Mouse (Mus musculus): ENCODE data around the gene Cabp7. TPM values are rescaled to one million over a fixed set of nuclear protein-coding genes. Genes with fewer than 3 reads are reported as not detected.

The Cabp7 gene
- polyA plus RNA-seq (2016; fragmentation: Nextera tagmentation; extraction: Ambion mirVana), result 5.1 TPM in 2 replicates

DNA sequence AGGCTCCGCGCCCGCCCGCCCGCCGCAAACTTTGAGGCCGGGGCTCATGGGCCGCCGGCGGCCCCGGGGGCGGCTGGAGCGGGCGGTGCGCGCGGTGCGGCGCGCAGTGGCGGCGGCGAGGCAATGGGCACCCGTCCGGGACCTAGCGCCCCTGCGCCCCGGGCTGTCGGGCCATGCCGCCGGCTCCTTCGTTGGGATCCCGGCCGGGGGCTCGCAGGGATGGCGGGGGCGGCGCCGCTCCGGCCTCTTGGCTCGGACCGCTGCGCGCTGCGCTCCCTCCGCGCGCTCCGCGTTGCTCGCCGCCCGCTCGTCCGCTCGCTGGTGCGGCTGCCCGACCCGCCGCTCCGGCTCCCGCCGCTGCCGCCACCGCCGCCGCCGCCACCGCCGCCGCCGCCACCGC is at the start of gene Cabp7:
Cabp7 (minus strand) TSS at position 46 of the 400 bp plus-strand sequence.
- peak within 1 kb of the TSS; percentile 58 for H3K9ac ChIP-seq
- H3K4me3 ChIP-seq, result peak within 1 kb of the TSS; percentile 66
- peaks cover 71% of the 10 kb centered on the region for H3K27me3 ChIP-seq (replicated peaks)
- H3K4me1 ChIP-seq, result peaks cover 46% of the 10 kb centered on the region
- no peak within 1 kb of the TSS for H3K27ac ChIP-seq
- no peaks in the 10 kb centered on the region for H3K9me3 ChIP-seq
- peak within 1 kb of the TSS; percentile 98 for H3K4me2 ChIP-seq (replicated peaks)
- no peaks in the 10 kb centered on the region for H3K36me3 ChIP-seq
- 0 out of 2 replicates have a peak, but pooled peaks have one; percentile 8 for ATAC-seq (ENCODE audit: low FRiP score, low read depth)
- under 1% methylated on average over 50 of the region's 73 CpGs for WGBS

DNA sequence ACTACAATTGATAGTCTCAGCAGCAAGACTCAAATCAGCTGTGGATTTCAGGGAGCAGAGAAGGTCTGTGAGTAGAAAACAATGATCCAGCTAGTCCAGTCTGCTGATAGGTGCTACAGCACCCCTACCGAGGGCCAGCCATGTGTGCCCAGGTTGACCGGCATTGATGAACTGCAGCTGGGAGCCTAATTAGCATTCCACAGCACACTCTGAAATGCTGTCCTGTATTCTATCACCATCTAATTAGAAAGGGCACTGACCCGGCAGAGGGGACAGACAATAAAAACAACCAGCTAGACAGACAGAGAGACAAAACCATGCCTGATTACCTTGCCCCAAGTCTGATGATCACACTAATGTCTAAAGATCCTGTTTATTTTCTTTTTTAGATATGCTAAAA is 46.4 kb upstream of the Cabp7 start:
- no peak for ATAC-seq (ENCODE audit: low FRiP score, low read depth)
- Histone ChIP-seq H3K4me3 (no peak overlapping the region), H3K9me3 (no peaks in the 10 kb centered on the region), H3K27me3 (replicated peaks) (no peaks in the 10 kb centered on the region), H3K4me2 (replicated peaks) (no peak overlapping the region), H3K36me3 (peaks cover 30% of the 10 kb centered on the region), H3K4me1 (peaks cover 10% of the 10 kb centered on the region), H3K9ac (no peak overlapping the region), H3K27ac (no peak overlapping the region)
- 11% methylated on average over 3 of the region's 3 CpGs for WGBS

DNA sequence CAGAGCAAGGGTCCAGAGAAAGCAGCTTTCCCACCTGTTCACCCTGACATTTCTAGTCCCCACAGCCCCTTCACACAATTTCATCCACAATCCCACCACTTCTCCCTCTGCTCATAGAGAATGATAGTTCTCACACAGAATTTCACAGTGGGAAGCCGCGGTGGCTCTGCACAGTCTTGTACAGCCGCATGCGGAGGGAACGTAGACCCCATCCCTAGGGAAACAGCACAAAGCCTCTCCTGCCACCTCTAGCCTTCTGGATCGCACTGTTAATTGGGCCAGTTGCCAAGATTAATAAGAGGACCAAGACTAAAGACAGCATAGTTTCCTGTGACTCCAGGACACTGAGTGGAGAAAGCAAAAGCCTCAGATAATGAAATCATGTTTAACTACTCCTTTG is 45.0 kb upstream of the Cabp7 start:
- Histone ChIP-seq H3K27ac (0 out of 2 replicates have a peak overlapping the region, but pooled peaks have one; percentile 17), H3K9ac (no peak overlapping the region), H3K9me3 (no peaks in the 10 kb centered on the region), H3K4me3 (no peak overlapping the region), H3K36me3 (peaks cover 38% of the 10 kb centered on the region), H3K4me2 (replicated peaks) (no peak overlapping the region), H3K27me3 (replicated peaks) (no peaks in the 10 kb centered on the region), H3K4me1 (peaks cover 10% of the 10 kb centered on the region)
- 52% methylated on average over 6 of the region's 6 CpGs for WGBS
- no peak for ATAC-seq (ENCODE audit: low FRiP score, low read depth)

DNA sequence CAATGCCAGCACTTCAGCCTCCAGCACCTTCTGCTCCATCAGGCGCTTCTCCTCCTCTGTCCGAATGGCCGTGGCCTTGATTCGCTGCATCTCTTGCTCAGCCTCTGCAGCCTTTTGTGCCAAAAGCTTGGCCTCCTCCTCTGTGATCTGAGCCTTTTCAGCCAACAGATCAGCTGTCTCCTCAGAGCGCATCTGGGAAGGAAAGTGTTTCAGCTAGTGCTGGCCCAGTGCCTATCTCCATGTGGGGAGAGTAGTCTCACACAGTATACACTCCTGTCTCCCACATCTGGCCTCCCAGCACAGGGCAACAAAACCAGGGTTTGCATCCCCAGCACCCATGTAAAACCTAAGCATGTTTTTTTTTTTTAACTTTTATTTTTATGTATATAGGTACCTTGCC is 43.1 kb upstream of the Cabp7 start:
- peaks cover 10% of the 10 kb centered on the region for H3K4me1 ChIP-seq
- no peak overlapping the region for H3K9ac ChIP-seq
- H3K27ac ChIP-seq, result no peak overlapping the region
- H3K9me3 ChIP-seq, result no peaks in the 10 kb centered on the region
- H3K36me3 ChIP-seq, result peaks cover 50% of the 10 kb centered on the region
- H3K4me2 ChIP-seq (replicated peaks), result no peak overlapping the region
- 95% methylated on average over 5 of the region's 5 CpGs for WGBS
- no peaks in the 10 kb centered on the region for H3K27me3 ChIP-seq (replicated peaks)
- no peak overlapping the region for H3K4me3 ChIP-seq
- no peak for ATAC-seq (ENCODE audit: low FRiP score, low read depth)

DNA sequence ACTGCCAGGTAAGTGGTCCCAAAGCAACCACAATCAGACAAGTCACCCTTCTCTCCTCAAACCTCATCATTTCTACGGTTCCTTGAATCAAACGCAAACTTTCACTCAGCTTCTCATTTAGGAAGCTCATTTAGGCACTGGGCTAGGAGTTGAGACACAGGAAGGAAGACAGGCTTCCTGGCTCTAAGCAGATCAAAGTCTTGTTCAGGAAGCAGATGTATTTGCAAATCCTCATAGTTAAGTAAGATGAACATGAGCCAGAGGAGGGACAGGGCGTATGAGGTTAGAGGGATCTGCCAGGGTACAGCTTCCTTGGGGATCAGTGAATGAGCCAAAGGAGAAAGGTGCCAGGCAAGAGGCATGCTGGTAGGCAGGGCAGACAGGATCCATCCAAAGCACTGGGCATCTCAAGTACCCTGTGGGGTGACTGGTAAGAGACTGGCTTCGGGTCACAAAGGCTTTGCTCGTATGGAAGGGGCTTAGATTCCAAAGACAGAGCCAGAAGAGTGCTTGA is 38.1 kb upstream of the Cabp7 start:
- Histone ChIP-seq H3K36me3 (peaks cover 69% of the 10 kb centered on the region), H3K9me3 (no peaks in the 10 kb centered on the region), H3K4me2 (replicated peaks) (no peak overlapping the region), H3K27ac (no peak overlapping the region), H3K27me3 (replicated peaks) (no peaks in the 10 kb centered on the region), H3K4me3 (no peak overlapping the region), H3K9ac (no peak overlapping the region), H3K4me1 (no peaks in the 10 kb centered on the region)
- no peak for ATAC-seq (ENCODE audit: low FRiP score, low read depth)
- WGBS, result 83% methylated on average over 5 of the region's 5 CpGs

DNA sequence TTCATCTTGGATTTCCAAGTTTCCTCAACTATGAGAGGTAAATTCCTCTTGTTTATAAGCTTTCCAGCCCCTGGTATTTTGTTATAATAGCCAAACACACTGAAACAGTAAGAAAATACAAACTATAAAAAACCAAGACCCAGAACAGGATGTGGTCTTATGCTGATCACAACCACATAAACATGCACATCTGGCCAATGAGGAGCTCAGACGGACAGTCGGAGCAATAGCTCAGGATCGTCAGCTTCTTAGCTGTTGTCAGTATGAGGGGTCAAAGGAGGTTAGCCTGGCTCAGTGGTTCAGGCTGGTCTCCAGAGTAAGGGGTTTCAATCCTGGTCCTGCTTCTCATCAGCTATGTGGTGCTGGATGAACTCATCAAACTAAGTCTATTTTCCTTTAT is 36.5 kb upstream of the Cabp7 start:
- ATAC-seq (ENCODE audit: low FRiP score, low read depth), result no peak
- H3K36me3 ChIP-seq, result peaks cover 68% of the 10 kb centered on the region
- no peak overlapping the region for H3K4me2 ChIP-seq (replicated peaks)
- no peak overlapping the region for H3K4me3 ChIP-seq
- no peaks in the 10 kb centered on the region for H3K4me1 ChIP-seq
- no peaks in the 10 kb centered on the region for H3K9me3 ChIP-seq
- H3K9ac ChIP-seq, result no peak overlapping the region
- H3K27me3 ChIP-seq (replicated peaks), result no peaks in the 10 kb centered on the region
- H3K27ac ChIP-seq, result no peak overlapping the region
- 92% methylated on average over 3 of the region's 3 CpGs for WGBS

DNA sequence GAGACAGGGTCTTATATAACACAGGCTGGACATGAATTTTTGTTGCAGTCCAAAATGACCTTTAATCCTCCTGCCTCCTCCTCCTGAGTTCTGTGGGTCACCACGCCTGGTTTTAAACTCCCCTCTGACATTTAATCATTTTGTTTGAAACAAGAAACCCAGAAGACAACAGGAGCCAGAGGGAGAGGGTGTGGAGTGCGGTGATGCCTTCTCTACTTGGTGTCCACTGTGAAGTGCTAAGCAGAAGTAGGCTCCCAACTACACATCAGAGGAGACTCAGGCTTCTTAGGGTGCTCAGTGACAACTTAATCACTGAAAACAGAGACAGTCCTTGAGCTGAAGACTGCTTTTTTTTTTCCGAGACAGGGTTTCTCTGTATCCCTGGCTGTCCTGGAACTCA is 34.3 kb upstream of the Cabp7 start:
- no peak for ATAC-seq (ENCODE audit: low FRiP score, low read depth)
- peaks cover 65% of the 10 kb centered on the region for H3K36me3 ChIP-seq
- no peaks in the 10 kb centered on the region for H3K9me3 ChIP-seq
- H3K27me3 ChIP-seq (replicated peaks), result no peaks in the 10 kb centered on the region
- no peak overlapping the region for H3K4me3 ChIP-seq
- 86% methylated on average over 3 of the region's 3 CpGs for WGBS
- no peaks in the 10 kb centered on the region for H3K4me1 ChIP-seq
- no peak overlapping the region for H3K9ac ChIP-seq
- no peak overlapping the region for H3K4me2 ChIP-seq (replicated peaks)
- H3K27ac ChIP-seq, result no peak overlapping the region

DNA sequence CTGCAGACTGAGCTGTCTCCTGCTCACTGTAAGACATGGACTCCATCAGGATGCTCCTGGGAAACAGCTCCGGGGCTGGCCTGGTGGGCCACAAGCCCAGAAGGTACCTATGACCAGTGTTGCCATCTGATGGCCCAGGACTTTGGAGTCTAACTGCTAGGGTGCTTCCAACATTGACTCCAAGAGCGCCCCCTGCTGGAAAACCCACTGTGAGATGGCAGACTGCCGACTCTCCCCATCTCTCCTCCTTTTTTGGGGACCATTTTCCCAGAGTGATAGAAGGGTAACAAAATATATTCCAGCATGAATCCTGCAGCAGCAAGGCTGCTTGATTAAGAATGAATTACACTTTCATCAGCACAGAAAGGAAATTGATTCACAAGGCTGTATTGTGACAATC is 26.3 kb upstream of the Cabp7 start:
- Histone ChIP-seq H3K4me1 (peaks cover 14% of the 10 kb centered on the region; the same call in 1 of the 2 replicates), H3K9me3 (no peaks in the 10 kb centered on the region), H3K4me2 (replicated peaks) (no peak overlapping the region), H3K9ac (no peak overlapping the region), H3K36me3 (peaks cover 28% of the 10 kb centered on the region), H3K27ac (no peak overlapping the region), H3K27me3 (replicated peaks) (no peaks in the 10 kb centered on the region), H3K4me3 (no peak overlapping the region)
- WGBS, result 30% methylated on average over 3 of the region's 3 CpGs
- ATAC-seq (ENCODE audit: low FRiP score, low read depth), result no peak

DNA sequence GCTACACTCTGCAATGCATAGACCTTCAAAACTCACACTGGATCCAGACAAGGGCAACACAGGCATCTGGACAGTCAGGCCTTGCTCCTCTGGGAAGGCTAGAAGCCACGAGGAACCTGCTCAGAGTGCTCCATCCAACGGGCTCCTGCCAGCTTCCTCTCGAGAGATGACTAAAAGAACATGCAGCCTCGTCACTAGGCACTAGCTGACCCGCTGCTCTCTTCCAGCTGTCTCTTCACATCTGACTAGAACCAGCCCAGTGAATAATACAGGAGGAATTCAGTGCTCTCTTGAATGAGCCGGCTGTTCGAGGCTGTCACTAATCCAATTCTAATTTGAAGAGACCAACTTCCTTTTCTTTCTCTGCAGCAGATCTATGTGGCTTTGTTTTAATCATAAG is 25.2 kb upstream of the Cabp7 start:
- peaks cover 26% of the 10 kb centered on the region for H3K36me3 ChIP-seq
- WGBS, result 80% methylated on average over 7 of the region's 7 CpGs

DNA sequence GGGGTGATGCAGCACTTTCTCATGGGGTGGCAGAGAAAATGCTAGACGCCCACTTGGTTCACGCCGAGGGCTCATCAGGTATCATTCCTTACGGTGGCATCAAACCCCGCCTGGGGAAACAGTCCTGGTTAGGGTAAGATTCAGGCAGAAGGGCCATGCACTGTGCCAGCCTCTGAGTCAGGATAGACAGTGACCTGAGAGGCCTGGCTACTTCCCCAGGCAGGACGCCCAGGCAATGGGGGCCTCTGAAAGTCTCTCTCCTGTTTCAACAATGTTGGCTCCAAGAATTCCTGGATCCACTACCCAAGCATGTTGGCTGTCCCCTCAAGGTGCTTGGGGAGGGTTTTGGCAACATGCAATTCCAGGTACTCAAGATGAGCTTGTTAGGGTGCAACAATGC is 23.3 kb upstream of the Cabp7 start:
- no peak for ATAC-seq (ENCODE audit: low FRiP score, low read depth)
- Histone ChIP-seq H3K36me3 (peaks cover 24% of the 10 kb centered on the region), H3K4me2 (replicated peaks) (no peak overlapping the region), H3K4me1 (peaks cover 15% of the 10 kb centered on the region; the same call in 1 of the 2 replicates), H3K9ac (no peak overlapping the region), H3K4me3 (no peak overlapping the region), H3K27me3 (replicated peaks) (no peaks in the 10 kb centered on the region), H3K27ac (no peak overlapping the region), H3K9me3 (no peaks in the 10 kb centered on the region)
- WGBS, result 92% methylated on average over 6 of the region's 6 CpGs

More for the DNA sequence above, 25.2 kb upstream of the Cabp7 start:
- no peak overlapping the region for H3K27ac ChIP-seq
- no peaks in the 10 kb centered on the region for H3K27me3 ChIP-seq (replicated peaks)
- no peak overlapping the region for H3K9ac ChIP-seq
- H3K4me1 ChIP-seq, result peaks cover 14% of the 10 kb centered on the region; the same call in 1 of the 2 replicates
- H3K4me3 ChIP-seq, result no peak overlapping the region
- ATAC-seq (ENCODE audit: low FRiP score, low read depth), result no peak
- H3K4me2 ChIP-seq (replicated peaks), result no peak overlapping the region
- no peaks in the 10 kb centered on the region for H3K9me3 ChIP-seq

DNA sequence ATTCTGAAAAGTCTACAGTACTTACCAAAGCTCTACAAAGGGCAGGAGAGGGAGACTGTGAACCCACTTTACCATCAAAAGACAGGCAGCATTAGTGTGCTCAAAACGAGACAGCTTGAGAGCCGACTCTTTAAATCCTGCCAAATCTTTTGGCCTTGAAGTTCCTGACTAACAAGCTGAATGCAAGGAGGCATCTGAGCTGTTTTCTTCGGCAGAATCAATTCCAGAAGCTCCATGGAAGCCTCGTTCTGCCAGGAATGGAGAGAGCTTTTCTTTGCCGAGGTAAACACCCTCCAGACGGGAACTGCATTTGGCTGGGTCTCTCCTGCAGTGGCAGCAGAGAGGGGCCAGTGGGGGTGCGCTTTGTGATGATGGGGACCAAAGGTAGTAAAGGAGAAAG is 22.7 kb upstream of the Cabp7 start:
- no peak overlapping the region for H3K27ac ChIP-seq
- WGBS, result 79% methylated on average over 7 of the region's 7 CpGs
- H3K9me3 ChIP-seq, result no peaks in the 10 kb centered on the region
- H3K27me3 ChIP-seq (replicated peaks), result no peaks in the 10 kb centered on the region
- peaks cover 18% of the 10 kb centered on the region; the same call in 1 of the 2 replicates for H3K4me1 ChIP-seq
- H3K36me3 ChIP-seq, result peaks cover 24% of the 10 kb centered on the region
- no peak overlapping the region for H3K4me3 ChIP-seq
- no peak overlapping the region for H3K9ac ChIP-seq
- ATAC-seq (ENCODE audit: low FRiP score, low read depth), result no peak
- no peak overlapping the region for H3K4me2 ChIP-seq (replicated peaks)

DNA sequence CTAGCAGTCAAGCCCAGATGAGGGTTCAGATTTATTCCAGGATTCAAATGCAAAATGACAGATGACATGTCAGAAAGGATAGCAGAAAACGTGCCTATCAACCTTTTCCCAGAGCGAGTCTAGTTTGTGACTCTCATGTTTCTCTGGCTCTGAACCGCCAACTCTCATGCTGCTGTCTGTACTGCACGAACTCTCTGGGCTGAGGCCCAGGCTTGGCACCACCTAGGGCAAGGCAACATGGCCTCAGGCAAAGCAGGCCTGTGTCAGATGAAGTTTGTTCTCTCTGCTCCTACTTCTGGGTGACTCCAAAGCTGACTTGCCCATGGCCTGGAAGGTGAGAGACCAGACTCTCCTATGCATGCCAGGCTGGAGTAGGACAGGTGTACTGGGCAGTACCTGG is 21.8 kb upstream of the Cabp7 start:
- H3K9ac ChIP-seq, result no peak overlapping the region
- no peaks in the 10 kb centered on the region for H3K9me3 ChIP-seq
- no peak overlapping the region for H3K4me3 ChIP-seq
- peaks cover 11% of the 10 kb centered on the region; the same call in 1 of the 2 replicates for H3K4me1 ChIP-seq
- H3K4me2 ChIP-seq (replicated peaks), result no peak overlapping the region
- H3K27ac ChIP-seq, result no peak overlapping the region
- WGBS, result 83% methylated on average over 4 of the region's 4 CpGs
- no peaks in the 10 kb centered on the region for H3K27me3 ChIP-seq (replicated peaks)
- peaks cover 24% of the 10 kb centered on the region for H3K36me3 ChIP-seq
- no peak for ATAC-seq (ENCODE audit: low FRiP score, low read depth)

DNA sequence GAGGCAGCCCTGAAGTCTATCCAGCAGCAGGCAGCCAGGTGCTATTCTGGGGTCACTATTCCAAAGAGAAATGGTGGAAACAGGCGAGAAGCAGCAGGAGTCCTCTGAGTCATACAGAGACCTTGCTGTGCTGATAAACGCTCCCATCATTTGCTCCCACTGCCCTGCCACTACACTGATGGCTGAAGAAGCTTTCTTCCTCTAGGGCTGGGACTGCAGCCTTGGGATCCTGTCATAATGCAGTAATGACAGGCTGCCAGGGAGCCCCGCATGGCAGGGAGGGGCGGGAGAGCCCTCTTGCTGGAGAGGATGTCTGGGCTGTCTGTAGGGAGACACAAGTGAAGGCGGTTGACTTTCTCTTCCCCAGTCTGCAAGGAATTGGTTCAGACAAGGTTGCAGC is 17.9 kb upstream of the Cabp7 start:
- no peak overlapping the region for H3K4me3 ChIP-seq
- H3K9me3 ChIP-seq, result no peaks in the 10 kb centered on the region
- H3K27me3 ChIP-seq (replicated peaks), result no peaks in the 10 kb centered on the region
- peaks cover 33% of the 10 kb centered on the region for H3K4me1 ChIP-seq
- 69% methylated on average over 5 of the region's 5 CpGs for WGBS
- no peak overlapping the region for H3K4me2 ChIP-seq (replicated peaks)
- H3K27ac ChIP-seq, result no peak overlapping the region
- peaks cover 21% of the 10 kb centered on the region for H3K36me3 ChIP-seq
- ATAC-seq (ENCODE audit: low FRiP score, low read depth), result no peak
- H3K9ac ChIP-seq, result no peak overlapping the region
